Mouse (Mus musculus) MEL (cell line): ENCODE data around the gene Hspbp1. TPM values are rescaled to one million over a fixed set of nuclear protein-coding genes. Genes with fewer than 3 reads are reported as not detected.

Experiments
- DNase-seq: peaks from one replicate; pipeline ENCODE4 v3.0.0; 2011; ENCODE audit warnings: low read depth, low spot score
- H3K27ac ChIP-seq: 2 replicates; pipeline ENCODE4 v1.5.1; 2012; ENCODE audit warnings: low read depth, mild to moderate bottlenecking, control low read depth, low read length, moderate library complexity; ENCODE audit not compliant: control insufficient read depth
- H3K27me3 ChIP-seq, 2 experiments: fragments of 150-350 bp in 1 of 2; sonication (generic) in 1 of 2; 2 replicates each; pipeline ENCODE4 v1.6.1; 2012; ENCODE audit warnings: low read length in 2 of 2, mild to moderate bottlenecking in 2 of 2, improper control_type of control experiment in 1 of 2, moderate library complexity in 1 of 2; ENCODE audit not compliant: insufficient read depth in 2 of 2, control insufficient read depth in 1 of 2
- H3K36me3 ChIP-seq, 2 experiments: 2 replicates each; pipeline ENCODE4 v1.6.1; 2012 to 2014; ENCODE audit warnings: low read length in 2 of 2, improper control_type of control experiment in 1 of 2, inconsistent platforms in 1 of 2, mild to moderate bottlenecking in 1 of 2; ENCODE audit not compliant: insufficient read depth in 2 of 2, control insufficient read depth in 1 of 2
- H3K4me1 ChIP-seq, 2 experiments: fragments of 150-350 bp in 1 of 2; sonication (generic) in 1 of 2; 2 replicates each; pipeline ENCODE4 v1.6.1; 2012; ENCODE audit warnings: low read length in 2 of 2, improper control_type of control experiment in 1 of 2, mild to moderate bottlenecking in 1 of 2; ENCODE audit not compliant: insufficient read depth in 2 of 2, control insufficient read depth in 1 of 2
- H3K4me3 ChIP-seq, 2 experiments: fragments of 150-350 bp in 1 of 2; sonication (generic) in 1 of 2; 2 replicates each; pipeline ENCODE4 v1.5.1; 2012; ENCODE audit warnings: low read depth in 2 of 2, low read length in 2 of 2, mild to moderate bottlenecking in 2 of 2, moderate library complexity in 2 of 2, control low read depth in 1 of 2, improper control_type of control experiment in 1 of 2; ENCODE audit not compliant: control insufficient read depth in 1 of 2, insufficient read depth in 1 of 2
- H3K79me2 ChIP-seq: 2 replicates; pipeline ENCODE4 v1.6.1; 2012; ENCODE audit warnings: mild to moderate bottlenecking, low read length, moderate library complexity; ENCODE audit not compliant: control insufficient read depth, poor library complexity, insufficient read depth
- H3K9ac ChIP-seq: 2 replicates; pipeline ENCODE4 v1.6.1; 2012; ENCODE audit warnings: low read depth, mild to moderate bottlenecking, control low read depth, low read length, moderate library complexity; ENCODE audit not compliant: control insufficient read depth, poor library complexity, severe bottlenecking
- H3K9me3 ChIP-seq: fragments of 150-350 bp; sonication (generic); replicated peaks from 2 replicates; pipeline ENCODE4 v1.6.1; 2012; ENCODE audit warnings: mild to moderate bottlenecking, low read length, improper control_type of control experiment, moderate library complexity; ENCODE audit not compliant: insufficient read depth
- CHD2 ChIP-seq: IDR thresholded peaks from 2 replicates; pipeline ENCODE4 v1.6.1; 2011; ENCODE audit warnings: low read length, improper control_type of control experiment
- CTCF ChIP-seq, 3 experiments: IDR thresholded peaks in 2 of 3; conservative IDR thresholded peaks in 1 of 3; 2 replicates each; pipeline ENCODE4 v1.5.1; 2011 to 2012; ENCODE audit warnings: low read length in 3 of 3, low read depth in 2 of 3, mild to moderate bottlenecking in 2 of 3, improper control_type of control experiment in 1 of 3, inconsistent platforms in 1 of 3, mixed read lengths in 1 of 3, moderate library complexity in 1 of 3; ENCODE audit not compliant: control insufficient read depth in 1 of 3, insufficient read depth in 1 of 3, poor library complexity in 1 of 3, severe bottlenecking in 1 of 3
- EP300 ChIP-seq, 2 experiments: IDR thresholded peaks; 2 replicates each; pipeline ENCODE4 v1.6.1; 2011; ENCODE audit warnings: improper control_type of control experiment in 2 of 2, low read length in 2 of 2, low read depth in 1 of 2, mild to moderate bottlenecking in 1 of 2
- GABPA ChIP-seq: IDR thresholded peaks from 2 replicates; pipeline ENCODE4 v1.6.1; 2012; ENCODE audit warnings: low read depth, mild to moderate bottlenecking, inconsistent platforms, low read length, improper control_type of control experiment, moderate library complexity
- HCFC1 ChIP-seq: IDR thresholded peaks from 2 replicates; pipeline ENCODE4 v1.6.1; 2012; ENCODE audit warnings: low read depth, mild to moderate bottlenecking, inconsistent platforms, low read length, improper control_type of control experiment, moderate library complexity
- JUND ChIP-seq: IDR thresholded peaks from 2 replicates; pipeline ENCODE4 v1.6.1; 2011; ENCODE audit warnings: low read depth, mild to moderate bottlenecking, improper control_type of control experiment, low read length
- KAT2A ChIP-seq: conservative IDR thresholded peaks from 2 replicates; pipeline ENCODE4 v1.6.1; 2012; ENCODE audit warnings: low read depth, low read length, improper control_type of control experiment, inconsistent platforms
- MAX ChIP-seq: IDR thresholded peaks from 2 replicates; pipeline ENCODE4 v1.6.1; 2011; ENCODE audit warnings: low read length, improper control_type of control experiment
- MAZ ChIP-seq: IDR thresholded peaks from 2 replicates; pipeline ENCODE4 v1.6.1; 2012; ENCODE audit warnings: low read depth, mild to moderate bottlenecking, inconsistent platforms, low read length, improper control_type of control experiment
- MEF2A ChIP-seq: IDR thresholded peaks from 2 replicates; pipeline ENCODE4 v1.6.1; 2014; ENCODE audit warnings: low read depth, mild to moderate bottlenecking, inconsistent platforms, low read length, improper control_type of control experiment; ENCODE audit not compliant: poor library complexity, insufficient replicate concordance, severe bottlenecking; ENCODE audit errors: extremely low read depth
- MXI1 ChIP-seq: IDR thresholded peaks from 2 replicates; pipeline ENCODE4 v1.6.1; 2011; ENCODE audit warnings: mild to moderate bottlenecking, low read depth, low read length, improper control_type of control experiment
- NELFE ChIP-seq: IDR thresholded peaks from 2 replicates; pipeline ENCODE4 v1.6.1; 2011; ENCODE audit warnings: low read depth, low read length, improper control_type of control experiment
- POLR2AphosphoS2 ChIP-seq: IDR thresholded peaks from 2 replicates; pipeline ENCODE4 v1.6.1; 2011; ENCODE audit warnings: low read length, improper control_type of control experiment
- TAL1 ChIP-seq: IDR thresholded peaks from 2 replicates; pipeline ENCODE4 v1.6.1; 2012; ENCODE audit warnings: mild to moderate bottlenecking, inconsistent platforms, low read length, moderate library complexity, mixed read lengths
- USF1 ChIP-seq: IDR thresholded peaks from 2 replicates; pipeline ENCODE4 v1.6.1; 2014; ENCODE audit warnings: low read depth, mild to moderate bottlenecking, inconsistent platforms, low read length, improper control_type of control experiment, moderate library complexity
- USF2 ChIP-seq, 2 experiments: IDR thresholded peaks; 2 replicates each; pipeline ENCODE4 v1.6.1; 2011 to 2012; ENCODE audit warnings: improper control_type of control experiment in 2 of 2, low read length in 2 of 2, borderline replicate concordance in 1 of 2, inconsistent platforms in 1 of 2, low read depth in 1 of 2, mild to moderate bottlenecking in 1 of 2; ENCODE audit not compliant: insufficient read depth in 1 of 2
- ZKSCAN1 ChIP-seq: IDR thresholded peaks from 2 replicates; pipeline ENCODE4 v1.6.1; 2012; ENCODE audit warnings: low read depth, mild to moderate bottlenecking, inconsistent platforms, low read length, improper control_type of control experiment, moderate library complexity
- ZMIZ1 ChIP-seq: IDR thresholded peaks from 2 replicates; pipeline ENCODE4 v1.6.1; 2012; ENCODE audit warnings: low read depth, mild to moderate bottlenecking, inconsistent platforms, low read length, improper control_type of control experiment, moderate library complexity
- polyA plus RNA-seq, 2 experiments: library from polyadenylated mRNA; stranded (reverse) in 1 of 2; unstranded in 1 of 2; fragments of >175 nt in 1 of 2; fragments of >200 nt in 1 of 2; gene quantifications; 2 replicates each; pipeline versions ENCODE4 v1.2.1 to v1.2.4; 2012; ENCODE audit warnings: low replicate concordance in 2 of 2, low read depth in 1 of 2; ENCODE audit not compliant: insufficient read length in 2 of 2, insufficient read depth in 1 of 2, missing spikeins in 1 of 2
- total RNA-seq: library from RNA; depleted of rRNA; stranded (reverse); fragments of 300-350 nt; gene quantifications from 2 replicates; pipeline ENCODE4 v1.2.3, GENCODE M21; 2012

Gene Hspbp1
- total and polyA plus RNA-seq, 3 experiments = 101 to 111 TPM; not detected in 1

GRCm38 (mm10) chr7:4653351-4653750 lies 31.5 kb downstream of the Hspbp1 start:
- no peaks in the 10 kb centered on the region for H3K27me3 ChIP-seq
- peaks cover 36 to 42% of the 10 kb centered on the region in 2 experiments for H3K4me1 ChIP-seq
- no peak for DNase-seq
- H3K36me3 ChIP-seq = peaks cover 12 to 54% of the 10 kb centered on the region in 2 experiments
- peak overlapping the region; percentile 70 for H3K9ac ChIP-seq
- H3K27ac ChIP-seq = peak overlapping the region; percentile 96
- TF ChIP-seq EP300 (IDR thresholded peaks at IDR 0.05; ENCODE audit: low read depth in 1 of 2, low read length in 2 of 2) = no peak
- 0 out of 2 replicates have a peak, but pooled peaks have one; percentile 6 for TF ChIP-seq ZKSCAN1
- TF ChIP-seq MXI1 = peak; percentile 26; the same call in 1 of the 2 replicates
- TF ChIP-seq, all 39 proteins: peak for 2
- H3K79me2 ChIP-seq = peaks cover 74% of the 10 kb centered on the region
- no peaks in the 10 kb centered on the region for H3K9me3 ChIP-seq
- peak overlapping the region; percentile 41 for H3K4me3 ChIP-seq

- no peak for DNase-seq
- Histone ChIP-seq H3K9me3 (no peaks in the 10 kb centered on the region), H3K36me3 (peaks cover 12 to 58% of the 10 kb centered on the region in 2 experiments), H3K27me3 (no peaks in the 10 kb centered on the region), H3K27ac (peak overlapping the region; percentile 96; the same call in 1 of the 2 replicates), H3K79me2 (peaks cover 73% of the 10 kb centered on the region), H3K4me3 (no peak overlapping the region), H3K4me1 (peaks cover 36 to 48% of the 10 kb centered on the region in 2 experiments), H3K9ac (peak overlapping the region; percentile 70; the same call in 1 of the 2 replicates)
- no peak for TF ChIP-seq MAX
- TF ChIP-seq GABPA = no peak
- TF ChIP-seq ZMIZ1 = no peak
- TF ChIP-seq ZKSCAN1 = no peak
- no peak for TF ChIP-seq CHD2
- TF ChIP-seq POLR2AphosphoS2 = no peak
- no peak for TF ChIP-seq USF1
- TF ChIP-seq MXI1 = no peak
- TF ChIP-seq HCFC1 = no peak
- no peak for TF ChIP-seq TAL1
Measured at GRCm38 (mm10) chr7:4652726-4653125, 32.1 kb downstream of the Hspbp1 start.

GRCm38 (mm10) chr7:4651581-4651980 lies 33.3 kb downstream of the Hspbp1 start:
- DNase-seq = no peak
- Histone ChIP-seq H3K27me3 (no peaks in the 10 kb centered on the region), H3K9me3 (no peaks in the 10 kb centered on the region), H3K9ac (no peak overlapping the region), H3K4me3 (no peak overlapping the region), H3K79me2 (peaks cover 68% of the 10 kb centered on the region), H3K27ac (no peak overlapping the region), H3K36me3 (peaks cover 12 to 52% of the 10 kb centered on the region in 2 experiments), H3K4me1 (peaks cover 36 to 42% of the 10 kb centered on the region in 2 experiments)
- TF ChIP-seq MAX (no peak), TAL1 (no peak), MAZ (no peak), USF2 (IDR thresholded peaks at IDR 0.05; ENCODE audit: borderline replicate concordance in 1 of 2, insufficient read depth in 1 of 2, low read depth in 1 of 2, low read length in 2 of 2) (no peak), CTCF (IDR thresholded peaks at IDR 0.05 in 2 of 3, conservative IDR thresholded peaks at IDR 0.05 in 1 of 3; ENCODE audit: control insufficient read depth in 1 of 3, insufficient read depth in 1 of 3, low read depth in 2 of 3, low read length in 3 of 3, poor library complexity in 1 of 3, severe bottlenecking in 1 of 3) (no peak), ZMIZ1 (no peak), MEF2A (no peak), JUND (no peak), CHD2 (no peak), KAT2A (no peak), NELFE (no peak)
